Mouse (Mus musculus) stomach, postnatal 0 days (tissue): ENCODE data around the gene Syt13. TPM values are rescaled to one million over a fixed set of nuclear protein-coding genes. Genes with fewer than 3 reads are reported as not detected.

Experiments
- ATAC-seq: fragments of 200-750 bp; cut with Nextera tagmentation; 2 replicates; pipeline ENCODE4 v1.8.0; 2017; ENCODE audit not compliant: low FRiP score, low TSS enrichment
- DNase-seq: peaks from one replicate; pipeline ENCODE4 v3.0.0-alpha.2; 2016; ENCODE audit warnings: low spot score
- H3K27ac ChIP-seq: fragments of 300-500 bp; sonication (generic); replicated peaks from 2 replicates; pipeline ENCODE4 v1.5.1; 2014; ENCODE audit warnings: mild to moderate bottlenecking, control low read depth
- H3K27me3 ChIP-seq: fragments of 300-500 bp; sonication (generic); 2 replicates; pipeline ENCODE4 v1.6.1; 2014; ENCODE audit warnings: low read length; ENCODE audit not compliant: control insufficient read depth, insufficient read depth
- H3K36me3 ChIP-seq: fragments of 300-500 bp; sonication (generic); 2 replicates; pipeline ENCODE4 v1.6.1; 2014; ENCODE audit warnings: low read length, mixed read lengths; ENCODE audit not compliant: control insufficient read depth, insufficient read depth
- H3K4me1 ChIP-seq: fragments of 300-500 bp; sonication (generic); replicated peaks from 2 replicates; pipeline ENCODE4 v1.6.1; 2014; ENCODE audit warnings: antibody characterized with exemption; ENCODE audit not compliant: control insufficient read depth, insufficient read depth
- H3K4me2 ChIP-seq: fragments of 300-500 bp; sonication (generic); replicated peaks from 2 replicates; pipeline ENCODE4 v1.6.1; 2014; ENCODE audit warnings: low read depth, mild to moderate bottlenecking, control low read depth, moderate library complexity
- H3K4me3 ChIP-seq: fragments of 300-500 bp; sonication (generic); 2 replicates; pipeline ENCODE4 v1.5.1; 2014; ENCODE audit warnings: low read depth, low read length, control low read depth
- H3K9ac ChIP-seq: fragments of 300-500 bp; sonication (generic); 2 replicates; pipeline ENCODE4 v1.6.1; 2014; ENCODE audit warnings: mild to moderate bottlenecking, low read length, control low read depth, mixed read lengths
- H3K9me3 ChIP-seq: fragments of 300-500 bp; sonication (generic); 2 replicates; pipeline ENCODE4 v1.6.1; 2016; ENCODE audit warnings: low read length; ENCODE audit not compliant: control insufficient read depth
- CTCF ChIP-seq: IDR thresholded peaks from 2 replicates; pipeline ENCODE4 v1.5.1; 2016; ENCODE audit warnings: antibody characterized with exemption, low read depth, mild to moderate bottlenecking, moderate library complexity
- EP300 ChIP-seq: optimal IDR thresholded peaks from 2 replicates; pipeline ENCODE3; 2016; ENCODE audit warnings: antibody characterized with exemption
- WGBS: fragments of 180-500 bp; shearing (Covaris S2); extraction: QIAGEN DNeasy Blood & Tissue Kit; methylation state at CpG from one replicate; pipeline ENCODE4 v1.1.7; 2014; 5-methylcytosine and 5-hydroxymethylcytosine counted together
- polyA plus RNA-seq: library from polyadenylated mRNA; unstranded; fragments of >200 nt; fragmentation: Nextera tagmentation; extraction: Ambion mirVana; gene quantifications from 2 replicates; pipeline ENCODE4 v1.2.1, GENCODE M21; 2015

Syt13 gene
- polyA plus RNA-seq, 1 experiment from 2014 or later: 4.1 TPM

DNA sequence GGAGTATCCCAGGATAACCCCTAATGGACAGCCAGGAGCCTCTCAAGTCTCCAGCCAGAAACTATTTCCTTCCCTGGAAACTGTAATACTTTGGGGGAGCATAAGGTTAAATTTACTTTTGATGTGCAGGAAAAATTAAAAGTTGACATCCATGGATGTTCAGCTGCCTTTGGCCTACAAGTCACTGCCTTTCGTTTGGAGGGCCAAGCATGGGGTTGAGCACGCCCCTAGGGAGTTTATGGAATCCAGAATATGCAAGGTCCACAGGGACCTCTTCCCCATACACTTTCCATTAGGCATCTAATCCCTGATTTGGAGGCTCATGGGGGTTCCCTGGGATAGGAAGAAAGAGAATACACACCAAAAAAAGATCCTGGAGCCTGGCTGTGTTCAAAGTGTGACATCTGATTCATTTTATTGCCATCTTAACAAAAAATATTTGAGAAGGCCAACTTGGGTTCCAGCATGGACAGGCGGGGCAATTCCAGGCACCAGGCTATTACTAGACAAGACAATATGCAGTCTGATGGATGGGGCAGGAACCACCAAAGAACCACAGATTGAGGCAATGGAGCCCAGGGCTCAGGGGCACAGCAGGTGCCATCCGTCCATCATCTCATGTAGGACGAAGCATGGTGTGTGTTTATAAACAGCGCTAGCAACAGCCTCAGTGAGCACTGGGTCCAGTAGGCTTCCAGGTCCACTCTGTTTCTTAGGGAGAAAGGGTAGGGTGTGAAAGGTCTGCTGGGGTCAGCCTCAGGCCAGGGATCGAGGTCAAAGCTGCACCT lies 69.6 kb downstream of the Syt13 start:
- WGBS: 72% methylated on average over 7 of the region's 7 CpGs
- H3K36me3 ChIP-seq: peaks cover 3% of the 10 kb centered on the region; the same call in 1 of the 2 replicates
- DNase-seq (no peak), ATAC-seq (no peak)
- no peak overlapping the region for H3K4me2 ChIP-seq
- H3K4me3 ChIP-seq: no peak overlapping the region
- H3K4me1 ChIP-seq: 0 out of 2 replicates have a peak, but pooled peaks cover 5% of the 10 kb centered on the region
- H3K27me3 ChIP-seq: no peaks in the 10 kb centered on the region
- H3K9me3 ChIP-seq: no peaks in the 10 kb centered on the region
- no peak for TF ChIP-seq EP300
- no peak for TF ChIP-seq CTCF
- no peak overlapping the region for H3K27ac ChIP-seq
- H3K9ac ChIP-seq: no peak overlapping the region

DNA sequence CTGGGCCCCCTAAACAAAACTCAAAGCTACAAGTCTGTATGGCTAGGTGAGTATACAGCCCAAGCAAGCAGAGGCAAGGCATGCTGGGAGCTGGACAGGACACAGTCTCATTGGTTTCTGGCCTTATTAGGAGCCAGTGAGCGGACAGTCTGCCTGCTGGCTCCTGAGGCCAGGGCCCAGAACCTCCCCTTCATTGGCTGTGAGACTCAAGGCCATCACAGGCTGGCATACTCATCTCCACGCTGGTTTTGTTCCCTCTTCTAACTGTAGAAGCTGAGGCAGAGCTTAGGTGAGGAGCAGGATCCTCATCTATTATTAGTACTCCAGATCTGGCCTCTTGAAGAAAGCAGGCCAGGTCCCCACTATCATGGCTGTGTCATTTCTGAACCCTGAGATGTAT lies 70.3 kb downstream of the Syt13 start:
- TF ChIP-seq EP300 (no peak), CTCF (no peak)
- no peak for ATAC-seq
- peaks cover 3% of the 10 kb centered on the region; the same call in 1 of the 2 replicates for H3K36me3 ChIP-seq
- no peak for DNase-seq
- WGBS: 83% methylated on average over 2 of the region's 2 CpGs
- H3K9ac ChIP-seq: no peak overlapping the region
- H3K4me2 ChIP-seq: no peak overlapping the region
- no peaks in the 10 kb centered on the region for H3K9me3 ChIP-seq
- no peak overlapping the region for H3K4me3 ChIP-seq
- no peaks in the 10 kb centered on the region for H3K27me3 ChIP-seq
- H3K4me1 ChIP-seq: 0 out of 2 replicates have a peak, but pooled peaks cover 5% of the 10 kb centered on the region
- H3K27ac ChIP-seq: no peak overlapping the region

- TF ChIP-seq CTCF: no peak
- TF ChIP-seq EP300: no peak
- Histone ChIP-seq H3K4me3 (no peak overlapping the region), H3K9me3 (no peaks in the 10 kb centered on the region), H3K36me3 (peaks cover 3% of the 10 kb centered on the region; the same call in 1 of the 2 replicates), H3K4me2 (no peak overlapping the region), H3K9ac (no peak overlapping the region), H3K27ac (no peak overlapping the region), H3K4me1 (0 out of 2 replicates have a peak, but pooled peaks cover 5% of the 10 kb centered on the region), H3K27me3 (no peaks in the 10 kb centered on the region)
- no peak for DNase-seq
- ATAC-seq: no peak
- WGBS: 36% methylated on average over 7 of the region's 7 CpGs
These were observed 70.7 kb downstream of the Syt13 start for GRCm38 (mm10) chr2:92985600-92985999.

DNA sequence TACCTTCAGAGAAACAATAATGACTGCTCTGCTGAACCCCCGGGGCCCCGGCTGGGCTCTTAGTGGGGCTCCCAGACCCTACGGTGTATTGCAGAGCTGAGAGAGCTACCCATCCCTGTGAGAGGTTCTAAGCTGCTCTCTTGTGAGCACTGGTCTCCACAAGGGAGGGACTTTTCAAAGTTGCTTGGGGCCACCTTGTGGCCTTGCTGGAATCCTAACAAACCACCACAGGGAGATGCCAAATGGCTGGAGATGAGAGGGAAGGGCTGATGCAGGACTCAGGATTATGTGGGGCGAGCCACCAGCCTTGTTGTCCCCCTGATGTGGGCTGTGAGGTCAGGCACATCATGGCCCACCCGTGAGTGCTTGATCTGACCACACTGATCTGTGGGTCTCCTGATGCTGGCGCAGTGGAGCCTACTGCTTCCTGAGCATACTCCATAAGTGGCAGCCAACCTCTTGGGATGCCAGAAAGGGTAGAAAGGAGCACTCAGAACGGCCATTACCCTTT lies 72.3 kb downstream of the Syt13 start:
- DNase-seq (no peak), ATAC-seq (no peak)
- H3K27me3 ChIP-seq: no peaks in the 10 kb centered on the region
- peak overlapping the region; percentile 73 for H3K27ac ChIP-seq
- no peak overlapping the region for H3K4me3 ChIP-seq
- H3K9me3 ChIP-seq: no peaks in the 10 kb centered on the region
- H3K4me1 ChIP-seq: 0 out of 2 replicates have a peak, but pooled peaks cover 5% of the 10 kb centered on the region
- H3K9ac ChIP-seq: no peak overlapping the region
- TF ChIP-seq CTCF (peak; percentile 53), EP300 (no peak)
- peaks cover 3% of the 10 kb centered on the region; the same call in 1 of the 2 replicates for H3K36me3 ChIP-seq
- 86% methylated on average over 7 of the region's 7 CpGs for WGBS
- H3K4me2 ChIP-seq: no peak overlapping the region

- DNase-seq (peak; percentile 83), ATAC-seq (peak; percentile 94)
- peaks cover 3% of the 10 kb centered on the region for H3K36me3 ChIP-seq
- H3K27ac ChIP-seq: peak overlapping the region; percentile 73
- TF ChIP-seq CTCF: peak; percentile 67
- TF ChIP-seq EP300: no peak
- peak overlapping the region; percentile 4; the same call in 1 of the 2 replicates for H3K4me3 ChIP-seq
- WGBS: 7% methylated on average over 19 of the region's 19 CpGs
- no peaks in the 10 kb centered on the region for H3K27me3 ChIP-seq
- H3K9ac ChIP-seq: peak overlapping the region; percentile 41
- no peaks in the 10 kb centered on the region for H3K9me3 ChIP-seq
- 0 out of 2 replicates have a peak, but pooled peaks cover 5% of the 10 kb centered on the region for H3K4me1 ChIP-seq
- H3K4me2 ChIP-seq: peak overlapping the region; percentile 27
These were observed 73.2 kb downstream of the Syt13 start for GRCm38 (mm10) chr2:92987901-92988631.
